Mouse (Mus musculus) embryonic fibroblast, embryonic 13.5 days (primary cell): ENCODE measurements around the gene Gm12695.

Experiments
- CTCF ChIP-seq: IDR thresholded peaks from 2 replicates; pipeline ENCODE4 v1.5.1; 2011; ENCODE audit warnings: mild to moderate bottlenecking, control low read depth, low read length, moderate library complexity, borderline replicate concordance; ENCODE audit not compliant: insufficient read depth
- POLR2A ChIP-seq: IDR thresholded peaks from 2 replicates; pipeline ENCODE4 v1.6.1; 2011; ENCODE audit warnings: low read depth, mild to moderate bottlenecking, control low read depth, low read length, moderate library complexity

GRCm38 (mm10) chr4:96786610-96787009, 1.6 kb upstream of the Gm12695 start:
- TF ChIP-seq POLR2A (no peak), CTCF (no peak)
